Comparison of ENCODE assay signal across 10 mouse cellular contexts in the genomic region with DNA sequence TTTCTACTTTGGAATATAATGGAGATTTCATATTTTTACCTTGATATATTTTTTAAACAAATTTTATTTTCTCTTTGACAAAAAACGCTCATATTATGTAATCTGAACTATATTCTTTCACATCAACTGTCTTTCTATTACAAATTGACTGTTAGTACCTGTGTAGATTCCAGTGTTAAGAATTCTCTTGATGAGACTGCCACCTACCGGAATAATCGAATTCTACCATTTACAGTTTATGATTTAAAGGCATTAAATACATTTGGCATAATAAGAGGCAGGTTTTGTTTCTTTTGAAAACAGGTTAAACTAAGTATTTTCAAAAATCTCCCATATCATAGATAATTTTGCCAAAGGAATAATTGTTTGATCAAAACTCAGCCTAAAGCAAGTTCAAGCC.
DNase-seq lines count a peak whose midpoint lies in the region; ATAC-seq lines count a peak whose summit lies in the region.
"Had no signal": no experiment of that assay in that cellular context is flagged by ENCODE, and none has a peak within 500 bp of the region (broad histone marks: within the 10 kb centered on the region; RNA-seq: fewer than 3 reads in every experiment).

No protein-coding gene starts in this region.

- H3K9me3 ChIP-seq in heart, embryonic 12.5 days (replicated peaks): no peaks in the 10 kb centered on the region
- H3K9me3 ChIP-seq: neural tube, embryonic 13.5 days had no signal

- H3K4me2 ChIP-seq in heart, embryonic 12.5 days: no peak overlapping the region
- H3K4me2 ChIP-seq: neural tube, embryonic 13.5 days had no signal

- 18% methylated on average over 3 of the region's 3 CpGs for WGBS in heart, embryonic 12.5 days

- no peaks in the 10 kb centered on the region for H3K27me3 ChIP-seq in heart, embryonic 12.5 days (replicated peaks)
- H3K27me3 ChIP-seq: neural tube, embryonic 13.5 days had no signal

- H3K4me1 ChIP-seq in heart, embryonic 12.5 days (replicated peaks): peaks cover 12% of the 10 kb centered on the region
- H3K4me1 ChIP-seq: neural tube, embryonic 13.5 days had no signal

- ATAC-seq in heart, embryonic 12.5 days (ENCODE audit: insufficient number of reproducible peaks, low FRiP score): no peak

- no peak overlapping the region for H3K27ac ChIP-seq in heart, embryonic 12.5 days (ENCODE audit: poor library complexity, severe bottlenecking)
- H3K27ac ChIP-seq: neural tube, embryonic 13.5 days had no signal

- DNase-seq in heart, adult 8-10 months (ENCODE audit: low spot score): peak; percentile 31
- DNase-seq in right cerebral cortex, adult 18-20 months: peak; percentile 20
- no peak for DNase-seq in right cerebral cortex, postnatal 4 days
- peak; percentile 15 for DNase-seq in embryo, embryonic 9.5 days (ENCODE audit: extremely low spot score)
- DNase-seq in ovary, adult 18-20 months (ENCODE audit: low spot score): no peak
- DNase-seq in heart, postnatal 4 days: no peak
- no peak for DNase-seq in right cerebral cortex, postnatal 25 days
- DNase-seq: kidney, adult 8-10 months had no signal

- no peak overlapping the region for H3K4me3 ChIP-seq in heart, embryonic 12.5 days
- H3K4me3 ChIP-seq: neural tube, embryonic 13.5 days had no signal

- peaks cover 15% of the 10 kb centered on the region for H3K36me3 ChIP-seq in heart, embryonic 12.5 days
- H3K36me3 ChIP-seq: neural tube, embryonic 13.5 days had no signal

- no peak overlapping the region for H3K9ac ChIP-seq in heart, embryonic 12.5 days
- H3K9ac ChIP-seq: neural tube, embryonic 13.5 days had no signal

Comparison
In these comparisons a context has a peak if more than half of its experiments do, and no peak if none do; other contexts are left out.
1. DNase-seq: peak in heart, adult 8-10 months (single experiment), right cerebral cortex, adult 18-20 months (single experiment) and embryo, embryonic 9.5 days (single experiment); none in right cerebral cortex, postnatal 4 days (single experiment), ovary, adult 18-20 months (single experiment), heart, postnatal 4 days (single experiment) and right cerebral cortex, postnatal 25 days (single experiment).